Mouse (Mus musculus): ENCODE data around the gene Rab33b.

DNA sequence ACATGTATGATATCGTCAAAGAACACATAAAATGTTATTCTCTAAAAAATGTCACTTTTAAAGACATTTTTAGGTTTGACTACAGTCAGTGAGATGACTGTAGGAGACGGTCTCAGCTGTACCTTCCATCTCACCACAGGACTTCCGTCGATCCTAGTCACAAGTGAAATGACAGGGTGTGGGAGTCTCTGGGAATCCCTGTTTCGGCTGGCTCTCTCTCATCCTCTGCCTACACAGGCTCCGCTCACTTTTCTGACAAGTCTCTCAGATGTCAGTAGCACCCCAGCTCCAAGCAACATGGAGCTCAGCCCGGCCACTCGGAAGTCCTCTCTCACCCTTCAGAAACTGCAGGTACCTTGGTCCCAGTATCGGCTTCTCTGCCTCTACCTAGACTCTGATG lies 56.9 kb downstream of the Rab33b start:
- TF ChIP-seq CTCF (IDR thresholded peaks at IDR 0.05; ENCODE audit: control insufficient read depth, insufficient read depth, low read length) = no peak
- TF ChIP-seq POLR2A (IDR thresholded peaks at IDR 0.05; ENCODE audit: borderline replicate concordance, control insufficient read depth, low read depth, low read length) = no peak
